Mouse (Mus musculus): ENCODE results near the gene A530064D06Rik. TPM values are rescaled to one million over a fixed set of nuclear protein-coding genes. Genes with fewer than 3 reads are reported as not detected.
"Not testable (repeated sequence)": the region's sequence is repeated elsewhere in the genome, so short reads cannot be mapped to it uniquely, and the experiment has no call there.

The A530064D06Rik gene
- 0.32 TPM in 1 of 2 replicates, not detected in the other for polyA plus RNA-seq (2014; fragmentation: Nextera tagmentation; extraction: Ambion mirVana)

DNA sequence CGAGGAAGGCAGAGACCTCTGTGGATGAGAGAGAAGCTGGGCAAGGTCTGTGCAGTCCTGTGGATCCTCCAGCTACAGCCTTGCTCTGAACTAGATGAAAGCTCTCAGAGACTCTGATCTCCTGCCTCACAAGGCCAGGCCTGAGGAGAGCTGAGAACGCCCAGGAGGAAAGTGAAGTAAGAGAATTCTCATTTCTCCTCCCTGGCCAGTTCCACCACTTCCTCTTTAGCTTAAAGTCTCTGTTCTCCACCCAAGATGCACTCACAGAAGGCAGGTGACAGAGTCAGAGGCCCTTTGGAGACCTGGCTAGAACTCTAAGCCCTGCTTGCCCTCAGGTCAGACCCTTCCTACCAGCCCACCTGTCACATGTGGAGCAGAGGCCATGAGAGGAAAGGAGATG lies at the start of gene A530064D06Rik:
A530064D06Rik (minus strand) TSS at position 173 of the 400 bp plus-strand sequence.
- H3K9me3 ChIP-seq (ENCODE audit: control insufficient read depth, low read length), result not testable (repeated sequence)

DNA sequence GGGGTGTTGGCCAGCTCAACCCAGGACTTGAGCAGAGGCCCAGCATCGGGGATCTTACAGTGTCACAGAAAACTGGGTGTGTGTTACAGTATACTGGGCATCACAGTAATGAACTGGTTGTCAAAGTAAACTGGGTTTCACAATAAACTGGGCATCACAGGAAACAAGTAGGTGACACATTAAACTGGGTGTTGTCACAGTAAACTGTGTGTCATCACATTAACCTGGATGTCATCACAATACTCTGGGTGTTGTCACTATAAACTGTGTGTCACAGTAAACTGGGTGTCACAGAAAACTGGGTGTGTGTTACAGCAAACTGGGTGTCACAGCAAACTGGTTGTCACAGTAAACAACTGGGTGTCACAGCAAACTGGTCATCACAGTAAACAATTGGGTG lies 48.4 kb upstream of the A530064D06Rik start:
- no peaks in the 10 kb centered on the region for H3K27me3 ChIP-seq (ENCODE audit: control insufficient read depth, insufficient read depth, low read length)
- no peak overlapping the region for H3K4me2 ChIP-seq (ENCODE audit: low read length)
- no peaks in the 10 kb centered on the region for H3K9me3 ChIP-seq (ENCODE audit: control insufficient read depth, low read length)
- no peak overlapping the region for H3K4me3 ChIP-seq (replicated peaks; ENCODE audit: low read depth, low read length)
- no peak for DNase-seq
- ATAC-seq (ENCODE audit: low FRiP score, low TSS enrichment), result no peak
- H3K4me1 ChIP-seq (ENCODE audit: control insufficient read depth, insufficient read depth, low read length), result no peaks in the 10 kb centered on the region
- WGBS, result 93% methylated on average over 1 of the region's 1 CpGs
- no peak overlapping the region for H3K9ac ChIP-seq (replicated peaks; ENCODE audit: low read length)
- no peaks in the 10 kb centered on the region for H3K36me3 ChIP-seq (ENCODE audit: control insufficient read depth, insufficient read depth, low read length)
- H3K27ac ChIP-seq (replicated peaks; ENCODE audit: low read depth, low read length), result no peak overlapping the region

More for the DNA sequence above, at the start of gene A530064D06Rik:
- not testable (repeated sequence) for DNase-seq; H3K9ac ChIP-seq (replicated peaks; ENCODE audit: low read length); H3K27me3 ChIP-seq (ENCODE audit: control insufficient read depth, insufficient read depth, low read length); ATAC-seq (ENCODE audit: low FRiP score, low TSS enrichment); H3K4me2 ChIP-seq (ENCODE audit: low read length); H3K4me3 ChIP-seq (replicated peaks; ENCODE audit: low read depth, low read length); H3K36me3 ChIP-seq (ENCODE audit: control insufficient read depth, insufficient read depth, low read length); H3K4me1 ChIP-seq (ENCODE audit: control insufficient read depth, insufficient read depth, low read length); H3K27ac ChIP-seq (replicated peaks; ENCODE audit: low read depth, low read length)
- 85% methylated on average over 2 of the region's 2 CpGs for WGBS

DNA sequence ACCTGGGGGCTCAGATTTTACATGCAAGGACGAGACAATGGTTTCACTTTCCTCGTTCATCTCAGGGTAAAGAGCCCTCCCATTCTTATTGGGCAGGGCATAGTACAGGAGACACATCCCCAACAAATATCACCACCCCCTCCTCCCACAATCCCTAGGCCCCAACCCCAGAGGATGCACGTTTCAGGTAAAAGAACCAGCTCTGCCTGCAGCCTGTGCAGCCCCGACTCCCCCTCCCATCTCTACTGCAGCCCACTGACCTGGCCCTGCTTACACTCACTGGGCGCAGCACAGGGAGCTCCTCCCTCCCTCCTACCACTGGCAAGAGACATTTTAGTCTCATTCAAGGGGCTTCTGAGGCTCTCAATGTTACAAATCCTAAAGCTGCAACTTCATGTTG lies 46.4 kb upstream of the A530064D06Rik start:
- H3K9ac ChIP-seq (replicated peaks; ENCODE audit: low read length), result no peak overlapping the region
- H3K4me1 ChIP-seq (ENCODE audit: control insufficient read depth, insufficient read depth, low read length), result no peaks in the 10 kb centered on the region
- ATAC-seq (ENCODE audit: low FRiP score, low TSS enrichment), result no peak
- H3K27me3 ChIP-seq (ENCODE audit: control insufficient read depth, insufficient read depth, low read length), result no peaks in the 10 kb centered on the region
- WGBS, result 65% methylated on average over 5 of the region's 5 CpGs
- H3K9me3 ChIP-seq (ENCODE audit: control insufficient read depth, low read length), result no peaks in the 10 kb centered on the region
- DNase-seq, result no peak
- no peak overlapping the region for H3K27ac ChIP-seq (replicated peaks; ENCODE audit: low read depth, low read length)
- no peak overlapping the region for H3K4me2 ChIP-seq (ENCODE audit: low read length)
- H3K36me3 ChIP-seq (ENCODE audit: control insufficient read depth, insufficient read depth, low read length), result no peaks in the 10 kb centered on the region
- no peak overlapping the region for H3K4me3 ChIP-seq (replicated peaks; ENCODE audit: low read depth, low read length)

DNA sequence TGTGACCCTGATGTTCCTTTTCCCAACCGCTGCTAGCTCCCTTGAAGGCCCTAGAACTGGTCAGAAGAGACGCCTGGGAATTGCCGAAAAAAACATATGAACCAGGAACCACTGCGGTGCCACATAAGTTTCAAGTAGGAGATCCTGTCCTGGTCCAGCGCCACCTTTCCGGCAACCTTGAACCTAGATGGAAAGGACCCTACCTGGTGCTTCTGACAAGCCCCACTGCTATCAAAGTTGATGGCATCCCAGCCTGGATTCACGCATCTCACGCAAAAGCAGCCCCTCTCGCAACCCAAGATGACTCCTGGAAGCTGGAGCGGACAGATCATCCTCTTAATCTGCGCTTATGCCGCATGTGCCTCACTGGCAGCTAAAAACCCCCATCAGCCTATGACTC lies 45.5 kb upstream of the A530064D06Rik start:
- WGBS, result 96% methylated on average over 12 of the region's 12 CpGs

DNA sequence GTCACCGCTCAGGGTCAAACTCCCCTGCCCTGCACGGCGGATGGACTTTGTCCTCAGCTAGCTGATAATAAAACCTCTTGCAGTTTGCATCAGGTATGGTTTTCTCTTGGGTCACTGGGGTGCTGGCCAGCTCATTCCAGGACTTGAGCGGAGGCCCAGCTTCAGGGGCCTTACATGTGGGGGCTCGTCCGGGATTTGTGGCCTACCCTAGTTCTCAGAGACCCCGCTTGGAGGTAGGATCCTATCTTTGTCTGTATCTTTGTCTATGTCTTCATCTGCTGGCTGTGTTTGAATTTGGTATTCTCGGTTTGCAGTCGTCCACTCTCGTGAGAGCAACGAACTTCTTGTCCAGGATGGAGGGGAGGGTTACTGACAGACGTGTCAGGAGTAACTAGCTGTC lies 36.0 kb upstream of the A530064D06Rik start:
- no peak overlapping the region for H3K4me3 ChIP-seq (replicated peaks; ENCODE audit: low read depth, low read length)
- ATAC-seq (ENCODE audit: low FRiP score, low TSS enrichment), result no peak
- no peaks in the 10 kb centered on the region for H3K36me3 ChIP-seq (ENCODE audit: control insufficient read depth, insufficient read depth, low read length)
- DNase-seq, result no peak
- no peaks in the 10 kb centered on the region for H3K4me1 ChIP-seq (ENCODE audit: control insufficient read depth, insufficient read depth, low read length)
- H3K9ac ChIP-seq (replicated peaks; ENCODE audit: low read length), result no peak overlapping the region
- no peak overlapping the region for H3K4me2 ChIP-seq (ENCODE audit: low read length)
- H3K27me3 ChIP-seq (ENCODE audit: control insufficient read depth, insufficient read depth, low read length), result no peaks in the 10 kb centered on the region
- H3K9me3 ChIP-seq (ENCODE audit: control insufficient read depth, low read length), result no peaks in the 10 kb centered on the region; the same call in 1 of the 2 replicates
- no peak overlapping the region for H3K27ac ChIP-seq (replicated peaks; ENCODE audit: low read depth, low read length)
- 95% methylated on average over 12 of the region's 12 CpGs for WGBS

More for the DNA sequence above, 45.5 kb upstream of the A530064D06Rik start:
- Histone ChIP-seq H3K9ac (replicated peaks; ENCODE audit: low read length) (no peak overlapping the region), H3K4me1 (ENCODE audit: control insufficient read depth, insufficient read depth, low read length) (no peaks in the 10 kb centered on the region), H3K36me3 (ENCODE audit: control insufficient read depth, insufficient read depth, low read length) (no peaks in the 10 kb centered on the region), H3K4me2 (ENCODE audit: low read length) (no peak overlapping the region), H3K4me3 (replicated peaks; ENCODE audit: low read depth, low read length) (no peak overlapping the region), H3K9me3 (ENCODE audit: control insufficient read depth, low read length) (no peaks in the 10 kb centered on the region), H3K27me3 (ENCODE audit: control insufficient read depth, insufficient read depth, low read length) (no peaks in the 10 kb centered on the region), H3K27ac (replicated peaks; ENCODE audit: low read depth, low read length) (no peak overlapping the region)
- ATAC-seq (ENCODE audit: low FRiP score, low TSS enrichment), result no peak
- DNase-seq, result no peak

DNA sequence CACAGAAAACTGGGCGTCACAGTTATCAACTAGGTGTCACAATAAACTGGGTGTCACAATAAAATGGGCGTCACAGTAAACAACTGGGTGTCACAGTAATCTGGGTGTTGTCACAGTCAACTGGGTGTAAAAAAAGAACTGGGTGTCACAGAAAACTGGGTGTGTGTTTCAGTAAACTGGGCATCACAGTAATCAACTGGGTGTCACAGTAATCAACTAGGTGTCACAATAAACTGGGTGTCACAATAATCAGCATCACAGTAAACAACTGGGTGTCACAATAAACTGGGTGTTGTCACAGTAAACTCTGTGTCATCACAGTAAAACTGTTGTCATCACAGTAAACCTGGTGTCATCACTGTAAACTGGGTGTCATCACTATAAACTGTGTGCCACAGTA lies 25.3 kb upstream of the A530064D06Rik start:
- H3K4me2 ChIP-seq (ENCODE audit: low read length), result no peak overlapping the region
- H3K36me3 ChIP-seq (ENCODE audit: control insufficient read depth, insufficient read depth, low read length), result no peaks in the 10 kb centered on the region
- no peak overlapping the region for H3K9ac ChIP-seq (replicated peaks; ENCODE audit: low read length)
- DNase-seq (no peak), ATAC-seq (ENCODE audit: low FRiP score, low TSS enrichment) (no peak)
- H3K9me3 ChIP-seq (ENCODE audit: control insufficient read depth, low read length), result no peaks in the 10 kb centered on the region
- no peak overlapping the region for H3K4me3 ChIP-seq (replicated peaks; ENCODE audit: low read depth, low read length)
- H3K27me3 ChIP-seq (ENCODE audit: control insufficient read depth, insufficient read depth, low read length), result no peaks in the 10 kb centered on the region
- no peak overlapping the region for H3K27ac ChIP-seq (replicated peaks; ENCODE audit: low read depth, low read length)
- no peaks in the 10 kb centered on the region for H3K4me1 ChIP-seq (ENCODE audit: control insufficient read depth, insufficient read depth, low read length)
- WGBS, result 85% methylated on average over 2 of the region's 2 CpGs

DNA sequence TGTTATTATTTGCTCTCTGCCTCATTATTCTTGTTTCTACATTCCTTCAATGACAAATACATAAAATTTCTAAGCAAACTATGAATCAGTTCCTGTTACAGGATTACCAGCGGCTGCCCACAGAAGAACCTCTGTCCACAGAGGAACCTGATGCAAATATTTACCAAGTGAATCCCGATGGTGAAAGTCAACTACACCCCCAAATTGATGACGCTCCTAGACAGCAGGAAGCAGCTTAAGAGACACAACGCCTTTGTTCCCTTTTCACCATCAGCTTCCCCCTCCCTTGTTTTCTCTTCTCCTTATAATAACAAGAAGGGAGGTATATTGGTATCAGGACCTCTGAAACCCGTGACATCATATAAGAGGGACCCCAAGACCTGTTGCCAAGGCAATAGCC lies 18.2 kb upstream of the A530064D06Rik start:
- H3K36me3 ChIP-seq (ENCODE audit: control insufficient read depth, insufficient read depth, low read length), result no peaks in the 10 kb centered on the region
- DNase-seq (no peak), ATAC-seq (ENCODE audit: low FRiP score, low TSS enrichment) (no peak)
- no peak overlapping the region for H3K27ac ChIP-seq (replicated peaks; ENCODE audit: low read depth, low read length)
- no peaks in the 10 kb centered on the region for H3K27me3 ChIP-seq (ENCODE audit: control insufficient read depth, insufficient read depth, low read length)
- no peak overlapping the region for H3K9ac ChIP-seq (replicated peaks; ENCODE audit: low read length)
- H3K9me3 ChIP-seq (ENCODE audit: control insufficient read depth, low read length), result no peaks in the 10 kb centered on the region
- no peaks in the 10 kb centered on the region for H3K4me1 ChIP-seq (ENCODE audit: control insufficient read depth, insufficient read depth, low read length)
- WGBS, result 80% methylated on average over 5 of the region's 5 CpGs
- no peak overlapping the region for H3K4me3 ChIP-seq (replicated peaks; ENCODE audit: low read depth, low read length)
- no peak overlapping the region for H3K4me2 ChIP-seq (ENCODE audit: low read length)

DNA sequence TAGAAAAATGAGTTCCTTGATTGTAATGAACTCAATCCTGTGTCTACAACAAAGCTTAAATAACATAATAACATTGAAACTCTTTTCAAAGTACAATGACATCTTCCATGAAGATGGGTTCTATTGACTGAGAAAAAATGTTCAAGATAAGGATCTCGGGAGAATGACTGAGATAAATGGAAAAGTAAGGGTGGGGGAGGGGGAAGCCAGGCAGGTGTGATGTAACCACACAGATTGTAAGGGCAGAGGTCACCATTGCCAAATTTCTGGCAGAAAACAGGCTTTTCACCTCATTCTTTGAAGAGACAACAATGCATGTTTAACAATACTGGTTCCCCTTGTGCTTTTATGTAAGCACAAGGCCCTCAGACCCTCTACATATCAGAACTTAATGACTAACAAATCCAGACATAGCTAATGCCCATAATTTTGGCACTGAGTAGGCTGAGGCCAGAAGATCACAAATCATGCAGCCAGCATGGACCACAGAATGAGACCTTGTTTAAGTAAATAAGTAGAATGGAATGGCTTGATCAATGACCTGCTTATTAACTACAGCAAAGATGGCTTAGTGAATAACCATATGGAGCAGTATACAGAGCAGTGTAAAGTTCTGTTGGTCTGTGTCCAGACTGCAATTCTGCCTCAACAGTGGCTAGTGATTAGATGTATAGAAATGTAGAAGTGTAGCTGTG lies 9.5 kb downstream of the A530064D06Rik start:
- ATAC-seq (ENCODE audit: low FRiP score, low TSS enrichment) (no peak), DNase-seq (no peak)
- Histone ChIP-seq H3K27me3 (ENCODE audit: control insufficient read depth, insufficient read depth, low read length) (no peaks in the 10 kb centered on the region), H3K4me3 (replicated peaks; ENCODE audit: low read depth, low read length) (no peak overlapping the region), H3K27ac (replicated peaks; ENCODE audit: low read depth, low read length) (no peak overlapping the region), H3K36me3 (ENCODE audit: control insufficient read depth, insufficient read depth, low read length) (no peaks in the 10 kb centered on the region), H3K9ac (replicated peaks; ENCODE audit: low read length) (no peak overlapping the region), H3K9me3 (ENCODE audit: control insufficient read depth, low read length) (0 out of 2 replicates have a peak, but pooled peaks cover 3% of the 10 kb centered on the region), H3K4me1 (ENCODE audit: control insufficient read depth, insufficient read depth, low read length) (no peaks in the 10 kb centered on the region), H3K4me2 (ENCODE audit: low read length) (no peak overlapping the region)
- 65% methylated on average over 1 of the region's 1 CpGs for WGBS

DNA sequence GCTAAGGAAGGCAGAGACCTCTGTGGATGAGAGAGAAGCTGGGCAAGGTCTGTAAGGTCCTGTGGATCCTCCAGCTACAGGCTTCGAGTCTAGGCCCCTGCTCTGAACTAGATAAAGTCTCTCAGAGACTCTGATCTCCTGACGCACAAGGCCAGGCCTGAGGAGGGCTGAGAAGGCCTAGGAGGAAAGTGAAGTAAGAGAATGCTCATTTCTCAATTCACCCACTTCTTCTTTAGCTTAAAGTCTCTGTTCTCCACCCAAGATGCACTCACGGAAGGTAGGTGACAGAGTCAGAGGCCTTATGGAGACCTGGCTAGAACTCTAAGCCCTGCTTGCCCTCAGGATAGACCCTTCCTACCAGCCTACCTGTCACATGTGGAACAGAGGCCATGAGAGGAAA lies 21.0 kb downstream of the A530064D06Rik start, which contains the start of gene 9830107B12Rik:
9830107B12Rik (minus strand) TSS at position 149 of the 400 bp plus-strand sequence.
- Histone ChIP-seq H3K27me3 (ENCODE audit: control insufficient read depth, insufficient read depth, low read length) (no peaks in the 10 kb centered on the region), H3K27ac (replicated peaks; ENCODE audit: low read depth, low read length) (no peak within 1 kb of the TSS), H3K4me1 (ENCODE audit: control insufficient read depth, insufficient read depth, low read length) (no peaks in the 10 kb centered on the region), H3K9me3 (ENCODE audit: control insufficient read depth, low read length) (no peaks in the 10 kb centered on the region), H3K36me3 (ENCODE audit: control insufficient read depth, insufficient read depth, low read length) (no peaks in the 10 kb centered on the region), H3K9ac (replicated peaks; ENCODE audit: low read length) (no peak within 1 kb of the TSS), H3K4me3 (replicated peaks; ENCODE audit: low read depth, low read length) (no peak within 1 kb of the TSS), H3K4me2 (ENCODE audit: low read length) (no peak within 1 kb of the TSS)
- 76% methylated on average over 3 of the region's 3 CpGs for WGBS
- no peak for ATAC-seq (ENCODE audit: low FRiP score, low TSS enrichment)
- DNase-seq, result no peak

Data from midbrain, embryonic 14.5 days (tissue).